Mouse (Mus musculus) G1E (cell line): ENCODE measurements at regions not wholly inside any gene's neighbourhood (a gene's known extent, or its start where the extent isn't known, plus 50 kb on each side); places are given as distances from the start of the nearest gene placed in this dataset.

Experiments used
- ATAC-seq: 2 replicates; pipeline ENCODE4 v1.8.0; 2016; ENCODE audit warnings: mild to moderate bottlenecking; ENCODE audit not compliant: insufficient number of reproducible peaks, poor library complexity, low FRiP score, severe bottlenecking; ENCODE audit errors: extremely low read depth
- DNase-seq: peaks from one replicate; pipeline ENCODE4 v3.0.0; 2012; ENCODE audit warnings: low spot score
- H3K27me3 ChIP-seq: 2 replicates; pipeline ENCODE4 v1.6.1; 2012; ENCODE audit warnings: mild to moderate bottlenecking, low read length, inconsistent platforms; ENCODE audit not compliant: insufficient read depth
- H3K36me3 ChIP-seq: replicated peaks from 2 replicates; pipeline ENCODE3; 2012; ENCODE audit warnings: mild to moderate bottlenecking, inconsistent platforms
- H3K4me1 ChIP-seq: 2 replicates; pipeline ENCODE4 v1.6.1; 2012; ENCODE audit warnings: low read depth, low read length, inconsistent platforms, mixed read lengths; ENCODE audit not compliant: insufficient read depth
- H3K4me3 ChIP-seq: 2 replicates; pipeline ENCODE4 v1.5.1; 2012; ENCODE audit warnings: low read depth, mild to moderate bottlenecking, inconsistent platforms, low read length, moderate library complexity, mixed read lengths
- H3K9me3 ChIP-seq: replicated peaks from 2 replicates; pipeline ENCODE4 v1.6.1; 2012; ENCODE audit warnings: inconsistent platforms
- CTCF ChIP-seq: IDR thresholded peaks from 2 replicates; pipeline ENCODE4 v1.5.1; 2012; ENCODE audit warnings: low read depth, low read length, inconsistent platforms, mixed read lengths
- GATA1 ChIP-seq: IDR thresholded peaks from 2 replicates; pipeline ENCODE4 v1.6.1; 2012; ENCODE audit warnings: borderline replicate concordance, low read length, inconsistent platforms, mixed read lengths
- GATA2 ChIP-seq: IDR thresholded peaks from 2 replicates; pipeline ENCODE4 v1.6.1; 2012; ENCODE audit warnings: low read depth, low read length, inconsistent platforms, borderline replicate concordance
- POLR2AphosphoS5 ChIP-seq: IDR thresholded peaks from 2 replicates; pipeline ENCODE4 v1.6.1; 2012; ENCODE audit warnings: low read depth, low read length, inconsistent platforms; ENCODE audit not compliant: insufficient replicate concordance
- TAL1 ChIP-seq: conservative IDR thresholded peaks from 2 replicates; pipeline ENCODE4 v1.6.1; 2012; ENCODE audit warnings: low read depth, low read length, inconsistent platforms, mixed read lengths

GRCm38 (mm10) chr6:51172856-51173619 lies 259.4 kb upstream of the Nfe2l3 start:
- Histone ChIP-seq H3K27me3 (no peaks in the 10 kb centered on the region), H3K9me3 (no peaks in the 10 kb centered on the region), H3K4me1 (peaks cover 57% of the 10 kb centered on the region), H3K36me3 (no peaks in the 10 kb centered on the region), H3K4me3 (peak overlapping the region; percentile 70)
- TF ChIP-seq GATA1 (no peak), GATA2 (no peak), CTCF (no peak), POLR2AphosphoS5 (no peak), TAL1 (no peak)
- peak; percentile 90 for DNase-seq
- ATAC-seq: peak; percentile 83

- Histone ChIP-seq H3K4me1 (peaks cover 50% of the 10 kb centered on the region), H3K27me3 (no peaks in the 10 kb centered on the region)
Measured at GRCm38 (mm10) chr6:51173620-51174442, 258.6 kb upstream of the Nfe2l3 start.

GRCm38 (mm10) chr6:51174443-51175021 lies 257.9 kb upstream of the Nfe2l3 start:
- ATAC-seq (no peak), DNase-seq (no peak)
- Histone ChIP-seq H3K4me1 (peaks cover 47% of the 10 kb centered on the region), H3K36me3 (no peaks in the 10 kb centered on the region), H3K27me3 (no peaks in the 10 kb centered on the region), H3K4me3 (peak overlapping the region; percentile 70; the same call in 1 of the 2 replicates), H3K9me3 (no peaks in the 10 kb centered on the region)
- TF ChIP-seq CTCF (no peak), GATA1 (no peak), GATA2 (no peak), TAL1 (no peak), POLR2AphosphoS5 (no peak)

More at GRCm38 (mm10) chr6:51173620-51174442, 258.6 kb upstream of the Nfe2l3 start:
- no peaks in the 10 kb centered on the region for H3K9me3 ChIP-seq
- peak overlapping the region; percentile 70 for H3K4me3 ChIP-seq
- ATAC-seq: no peak
- TF ChIP-seq CTCF (no peak), POLR2AphosphoS5 (no peak), TAL1 (no peak), GATA1 (no peak), GATA2 (no peak)
- no peaks in the 10 kb centered on the region for H3K36me3 ChIP-seq
- DNase-seq: no peak

GRCm38 (mm10) chr6:51175616-51176590 lies 256.6 kb upstream of the Nfe2l3 start:
- TF ChIP-seq POLR2AphosphoS5 (no peak), GATA1 (no peak), GATA2 (no peak), TAL1 (no peak), CTCF (no peak)
- 0 out of 2 replicates have a peak, but pooled peaks cover 6% of the 10 kb centered on the region for H3K27me3 ChIP-seq
- DNase-seq (no peak), ATAC-seq (no peak)
- H3K4me1 ChIP-seq: peaks cover 41% of the 10 kb centered on the region
- H3K36me3 ChIP-seq: no peaks in the 10 kb centered on the region
- H3K4me3 ChIP-seq: no peak overlapping the region; the same call in 1 of the 2 replicates
- no peaks in the 10 kb centered on the region for H3K9me3 ChIP-seq

- Histone ChIP-seq H3K4me3 (peak overlapping the region; percentile 7; the same call in 1 of the 2 replicates), H3K36me3 (no peaks in the 10 kb centered on the region), H3K27me3 (peaks cover 13% of the 10 kb centered on the region; the same call in 1 of the 2 replicates), H3K9me3 (no peaks in the 10 kb centered on the region), H3K4me1 (peaks cover 38% of the 10 kb centered on the region)
- DNase-seq (no peak), ATAC-seq (no peak)
- TF ChIP-seq GATA1 (no peak), POLR2AphosphoS5 (no peak), CTCF (no peak), TAL1 (no peak), GATA2 (no peak)
Measured at GRCm38 (mm10) chr6:51176791-51177433, 255.6 kb upstream of the Nfe2l3 start.
